Mouse (Mus musculus): ENCODE data around the gene Atp2a1. TPM values are rescaled to one million over a fixed set of nuclear protein-coding genes. Genes with fewer than 3 reads are reported as not detected.

Atp2a1 gene
- polyA plus RNA-seq (2016; fragmentation: Nextera tagmentation; extraction: Ambion mirVana) = 0.59 and 5.3 TPM in 2 replicates

- DNase-seq (ENCODE audit: low spot score) = no peak
- Histone ChIP-seq H3K27ac (peak within 1 kb of the TSS; percentile 56), H3K4me1 (peaks cover 53% of the 10 kb centered on the region), H3K36me3 (peaks cover 24% of the 10 kb centered on the region), H3K27me3 (ENCODE audit: low read depth, poor library complexity, severe bottlenecking) (peaks cover 8% of the 10 kb centered on the region; the same call in 1 of the 2 replicates), H3K9me3 (replicated peaks) (no peaks in the 10 kb centered on the region), H3K4me3 (no peak within 1 kb of the TSS; the same call in 1 of the 2 replicates)
- 44% methylated on average over 5 of the region's 5 CpGs for WGBS
Measured at GRCm38 (mm10) chr7:126463004-126463403, at the start of gene Atp2a1. TSS of gene Atp2a1 (minus strand) at chr7:126463108.

- DNase-seq (ENCODE audit: low spot score) = no peak
- H3K4me1 ChIP-seq = no peaks in the 10 kb centered on the region
- no peak overlapping the region for H3K27ac ChIP-seq
- no peaks in the 10 kb centered on the region for H3K27me3 ChIP-seq (ENCODE audit: low read depth, poor library complexity, severe bottlenecking)
- no peak overlapping the region for H3K4me3 ChIP-seq
- no peaks in the 10 kb centered on the region for H3K9me3 ChIP-seq (replicated peaks)
- H3K36me3 ChIP-seq = no peaks in the 10 kb centered on the region
- WGBS = 81% methylated on average over 3 of the region's 3 CpGs
Measured at GRCm38 (mm10) chr7:126511287-126511686, 48.4 kb upstream of the Atp2a1 start.

- no peak overlapping the region for H3K27ac ChIP-seq
- 89% methylated on average over 8 of the region's 8 CpGs for WGBS
- no peak overlapping the region for H3K4me3 ChIP-seq
- 0 out of 2 replicates have a peak, but pooled peaks cover 3% of the 10 kb centered on the region for H3K36me3 ChIP-seq
- peaks cover 6% of the 10 kb centered on the region for H3K4me1 ChIP-seq
- H3K9me3 ChIP-seq (replicated peaks) = no peaks in the 10 kb centered on the region
- DNase-seq (ENCODE audit: low spot score) = no peak
- H3K27me3 ChIP-seq (ENCODE audit: low read depth, poor library complexity, severe bottlenecking) = no peaks in the 10 kb centered on the region
Measured at GRCm38 (mm10) chr7:126507126-126507778, 44.3 kb upstream of the Atp2a1 start.

- Histone ChIP-seq H3K27ac (no peak overlapping the region), H3K4me1 (peaks cover 14% of the 10 kb centered on the region), H3K4me3 (no peak overlapping the region), H3K9me3 (replicated peaks) (no peaks in the 10 kb centered on the region), H3K27me3 (ENCODE audit: low read depth, poor library complexity, severe bottlenecking) (no peaks in the 10 kb centered on the region), H3K36me3 (peaks cover 17% of the 10 kb centered on the region)
- DNase-seq (ENCODE audit: low spot score) = no peak
- WGBS = 91% methylated on average over 2 of the region's 2 CpGs
Measured at GRCm38 (mm10) chr7:126504913-126505312, 42.0 kb upstream of the Atp2a1 start.

GRCm38 (mm10) chr7:126503273-126503878, 40.5 kb upstream of the Atp2a1 start, which contains the start of gene Atxn2l:
TSS of gene Atxn2l (minus strand) at chr7:126503437.
- Histone ChIP-seq H3K36me3 (peaks cover 33% of the 10 kb centered on the region), H3K4me1 (peaks cover 14% of the 10 kb centered on the region), H3K4me3 (peak within 1 kb of the TSS; percentile 100), H3K27ac (peak within 1 kb of the TSS; percentile 100), H3K9me3 (replicated peaks) (no peaks in the 10 kb centered on the region), H3K27me3 (ENCODE audit: low read depth, poor library complexity, severe bottlenecking) (no peaks in the 10 kb centered on the region)
- DNase-seq (ENCODE audit: low spot score) = peak; percentile 100
- WGBS = under 1% methylated on average over 72 of the region's 72 CpGs

GRCm38 (mm10) chr7:126502751-126503150, 39.8 kb upstream of the Atp2a1 start:
- Histone ChIP-seq H3K4me1 (peaks cover 14% of the 10 kb centered on the region), H3K4me3 (peak overlapping the region; percentile 100), H3K36me3 (peaks cover 39% of the 10 kb centered on the region), H3K27ac (peak overlapping the region; percentile 100), H3K27me3 (ENCODE audit: low read depth, poor library complexity, severe bottlenecking) (no peaks in the 10 kb centered on the region), H3K9me3 (replicated peaks) (no peaks in the 10 kb centered on the region)
- DNase-seq (ENCODE audit: low spot score) = no peak
- WGBS = under 1% methylated on average over 40 of the region's 40 CpGs

- peak overlapping the region; percentile 100 for H3K4me3 ChIP-seq
- DNase-seq (ENCODE audit: low spot score) = peak; percentile 96
- H3K9me3 ChIP-seq (replicated peaks) = no peaks in the 10 kb centered on the region
- peaks cover 14% of the 10 kb centered on the region for H3K4me1 ChIP-seq
- H3K27me3 ChIP-seq (ENCODE audit: low read depth, poor library complexity, severe bottlenecking) = no peaks in the 10 kb centered on the region
- H3K36me3 ChIP-seq = peaks cover 45% of the 10 kb centered on the region
- WGBS = under 1% methylated on average over 55 of the region's 57 CpGs
- H3K27ac ChIP-seq = peak overlapping the region; percentile 100
Measured at GRCm38 (mm10) chr7:126502023-126502741, 39.3 kb upstream of the Atp2a1 start.

- WGBS = 5% methylated on average over 9 of the region's 9 CpGs
- Histone ChIP-seq H3K4me3 (peak overlapping the region; percentile 100), H3K9me3 (replicated peaks) (no peaks in the 10 kb centered on the region), H3K27ac (peak overlapping the region; percentile 100), H3K4me1 (peaks cover 14% of the 10 kb centered on the region), H3K27me3 (ENCODE audit: low read depth, poor library complexity, severe bottlenecking) (no peaks in the 10 kb centered on the region), H3K36me3 (peaks cover 50% of the 10 kb centered on the region)
- no peak for DNase-seq (ENCODE audit: low spot score)
Measured at GRCm38 (mm10) chr7:126501684-126502022, 38.7 kb upstream of the Atp2a1 start.

- H3K4me3 ChIP-seq = no peak overlapping the region
Measured at GRCm38 (mm10) chr7:126499416-126499815, 36.5 kb upstream of the Atp2a1 start.

GRCm38 (mm10) chr7:126497966-126498365, 35.1 kb upstream of the Atp2a1 start:
- Histone ChIP-seq H3K27ac (no peak overlapping the region), H3K9me3 (replicated peaks) (no peaks in the 10 kb centered on the region), H3K4me1 (peaks cover 8% of the 10 kb centered on the region; the same call in 1 of the 2 replicates), H3K36me3 (peaks cover 87% of the 10 kb centered on the region), H3K4me3 (no peak overlapping the region), H3K27me3 (ENCODE audit: low read depth, poor library complexity, severe bottlenecking) (no peaks in the 10 kb centered on the region)
- no peak for DNase-seq (ENCODE audit: low spot score)
- 93% methylated on average over 12 of the region's 12 CpGs for WGBS

More at GRCm38 (mm10) chr7:126499416-126499815, 36.5 kb upstream of the Atp2a1 start:
- H3K27me3 ChIP-seq (ENCODE audit: low read depth, poor library complexity, severe bottlenecking) = no peaks in the 10 kb centered on the region
- DNase-seq (ENCODE audit: low spot score) = no peak
- H3K36me3 ChIP-seq = peaks cover 72% of the 10 kb centered on the region
- 96% methylated on average over 7 of the region's 7 CpGs for WGBS
- no peaks in the 10 kb centered on the region for H3K9me3 ChIP-seq (replicated peaks)
- no peak overlapping the region for H3K27ac ChIP-seq
- H3K4me1 ChIP-seq = peaks cover 14% of the 10 kb centered on the region

- Histone ChIP-seq H3K4me1 (peaks cover 10% of the 10 kb centered on the region; the same call in 1 of the 2 replicates), H3K4me3 (no peak overlapping the region), H3K9me3 (replicated peaks) (no peaks in the 10 kb centered on the region), H3K36me3 (peaks cover 98% of the 10 kb centered on the region), H3K27me3 (ENCODE audit: low read depth, poor library complexity, severe bottlenecking) (no peaks in the 10 kb centered on the region), H3K27ac (no peak overlapping the region)
- 88% methylated on average over 5 of the region's 5 CpGs for WGBS
- DNase-seq (ENCODE audit: low spot score) = no peak
Measured at GRCm38 (mm10) chr7:126496475-126496874, 33.6 kb upstream of the Atp2a1 start.

- WGBS = 91% methylated on average over 6 of the region's 6 CpGs
- Histone ChIP-seq H3K4me1 (0 out of 2 replicates have a peak, but pooled peaks cover 2% of the 10 kb centered on the region), H3K36me3 (peaks cover 98% of the 10 kb centered on the region), H3K4me3 (no peak overlapping the region), H3K9me3 (replicated peaks) (no peaks in the 10 kb centered on the region), H3K27ac (no peak overlapping the region), H3K27me3 (ENCODE audit: low read depth, poor library complexity, severe bottlenecking) (no peaks in the 10 kb centered on the region)
- DNase-seq (ENCODE audit: low spot score) = no peak
Measured at GRCm38 (mm10) chr7:126494120-126494519, 31.2 kb upstream of the Atp2a1 start.

GRCm38 (mm10) chr7:126491973-126492372, 29.1 kb upstream of the Atp2a1 start:
- no peak for DNase-seq (ENCODE audit: low spot score)
- no peak overlapping the region for H3K27ac ChIP-seq
- peaks cover 12% of the 10 kb centered on the region for H3K4me1 ChIP-seq
- H3K27me3 ChIP-seq (ENCODE audit: low read depth, poor library complexity, severe bottlenecking) = no peaks in the 10 kb centered on the region
- H3K9me3 ChIP-seq (replicated peaks) = no peaks in the 10 kb centered on the region
- peaks cover 86% of the 10 kb centered on the region for H3K36me3 ChIP-seq
- WGBS = 68% methylated on average over 11 of the region's 11 CpGs
- H3K4me3 ChIP-seq = 0 out of 2 replicates have a peak overlapping the region, but pooled peaks have one; percentile 13

All from limb, embryonic 10.5 days (tissue).